Mouse (Mus musculus): ENCODE measurements around the gene Macrod2.

- TF ChIP-seq EP300 (IDR thresholded peaks at IDR 0.05) (no peak), CTCF (IDR thresholded peaks at IDR 0.05) (no peak)
These were observed 424.4 kb downstream of the Macrod2 start for GRCm38 (mm10) chr2:140819391-140820120.

All from lung, postnatal 0 days (tissue).